Mouse (Mus musculus) testis, adult 2 months (tissue): ENCODE results near the gene Aip. TPM values are rescaled to one million over a fixed set of nuclear protein-coding genes. Genes with fewer than 3 reads are reported as not detected.

Experiments used
- H3K27ac ChIP-seq: fragments of 200-500 bp; 2 replicates; pipeline ENCODE4 v1.5.1; 2012; ENCODE audit warnings: low read depth, low read length; ENCODE audit not compliant: control insufficient read depth, insufficient read depth
- H3K27me3 ChIP-seq: fragments of 200-500 bp; 2 replicates; pipeline ENCODE4 v1.6.1; 2012; ENCODE audit warnings: mild to moderate bottlenecking, low read length, moderate library complexity; ENCODE audit not compliant: control insufficient read depth, insufficient read depth
- H3K36me3 ChIP-seq: fragments of 200-500 bp; 2 replicates; pipeline ENCODE4 v1.6.1; 2012; ENCODE audit warnings: mild to moderate bottlenecking, low read length; ENCODE audit not compliant: control insufficient read depth, insufficient read depth
- H3K4me1 ChIP-seq: fragments of 200-500 bp; 2 replicates; pipeline ENCODE4 v1.6.1; 2012; ENCODE audit warnings: low read length; ENCODE audit not compliant: control insufficient read depth, insufficient read depth
- H3K4me3 ChIP-seq: fragments of 200-500 bp; 2 replicates; pipeline ENCODE4 v1.5.1; 2012; ENCODE audit warnings: low read depth, mild to moderate bottlenecking, low read length, moderate library complexity, mixed read lengths; ENCODE audit not compliant: control insufficient read depth
- CTCF ChIP-seq: fragments of 200-500 bp; IDR thresholded peaks from 2 replicates; pipeline ENCODE4 v1.5.1; 2012; ENCODE audit warnings: low read depth, mild to moderate bottlenecking, inconsistent platforms, low read length, moderate library complexity; ENCODE audit not compliant: control insufficient read depth, insufficient read depth, insufficient replicate concordance
- POLR2A ChIP-seq: fragments of 200-500 bp; IDR thresholded peaks from 2 replicates; pipeline ENCODE4 v1.6.1; 2012; ENCODE audit warnings: low read depth, mild to moderate bottlenecking, inconsistent platforms, low read length, moderate library complexity; ENCODE audit not compliant: control insufficient read depth
- polyA plus RNA-seq: library from polyadenylated mRNA; depleted of rRNA; stranded (reverse); fragments of >200 nt; gene quantifications from 2 replicates; pipeline ENCODE4 v1.2.3, GENCODE M21; 2012

The Aip gene
- polyA plus RNA-seq, 1 experiment = 21.0 TPM

GRCm38 (mm10) chr19:4147022-4147405 lies 21.4 kb upstream of the Aip start:
- no peak overlapping the region for H3K27ac ChIP-seq
- H3K4me1 ChIP-seq = peaks cover 17% of the 10 kb centered on the region
- no peaks in the 10 kb centered on the region for H3K27me3 ChIP-seq
- no peaks in the 10 kb centered on the region for H3K36me3 ChIP-seq
- H3K4me3 ChIP-seq = no peak overlapping the region
- TF ChIP-seq POLR2A = no peak
- TF ChIP-seq CTCF = no peak

GRCm38 (mm10) chr19:4146366-4147021 lies 20.8 kb upstream of the Aip start:
- H3K4me3 ChIP-seq = no peak overlapping the region
- H3K27me3 ChIP-seq = no peaks in the 10 kb centered on the region
- peaks cover 17% of the 10 kb centered on the region for H3K4me1 ChIP-seq
- no peak for TF ChIP-seq POLR2A
- no peak for TF ChIP-seq CTCF
- H3K27ac ChIP-seq = no peak overlapping the region
- no peaks in the 10 kb centered on the region for H3K36me3 ChIP-seq

- Histone ChIP-seq H3K4me1 (peaks cover 17% of the 10 kb centered on the region), H3K4me3 (no peak overlapping the region), H3K27ac (no peak overlapping the region), H3K36me3 (no peaks in the 10 kb centered on the region), H3K27me3 (no peaks in the 10 kb centered on the region)
- TF ChIP-seq CTCF = no peak
- no peak for TF ChIP-seq POLR2A
Measured at GRCm38 (mm10) chr19:4145936-4146335, 20.3 kb upstream of the Aip start.

DNA sequence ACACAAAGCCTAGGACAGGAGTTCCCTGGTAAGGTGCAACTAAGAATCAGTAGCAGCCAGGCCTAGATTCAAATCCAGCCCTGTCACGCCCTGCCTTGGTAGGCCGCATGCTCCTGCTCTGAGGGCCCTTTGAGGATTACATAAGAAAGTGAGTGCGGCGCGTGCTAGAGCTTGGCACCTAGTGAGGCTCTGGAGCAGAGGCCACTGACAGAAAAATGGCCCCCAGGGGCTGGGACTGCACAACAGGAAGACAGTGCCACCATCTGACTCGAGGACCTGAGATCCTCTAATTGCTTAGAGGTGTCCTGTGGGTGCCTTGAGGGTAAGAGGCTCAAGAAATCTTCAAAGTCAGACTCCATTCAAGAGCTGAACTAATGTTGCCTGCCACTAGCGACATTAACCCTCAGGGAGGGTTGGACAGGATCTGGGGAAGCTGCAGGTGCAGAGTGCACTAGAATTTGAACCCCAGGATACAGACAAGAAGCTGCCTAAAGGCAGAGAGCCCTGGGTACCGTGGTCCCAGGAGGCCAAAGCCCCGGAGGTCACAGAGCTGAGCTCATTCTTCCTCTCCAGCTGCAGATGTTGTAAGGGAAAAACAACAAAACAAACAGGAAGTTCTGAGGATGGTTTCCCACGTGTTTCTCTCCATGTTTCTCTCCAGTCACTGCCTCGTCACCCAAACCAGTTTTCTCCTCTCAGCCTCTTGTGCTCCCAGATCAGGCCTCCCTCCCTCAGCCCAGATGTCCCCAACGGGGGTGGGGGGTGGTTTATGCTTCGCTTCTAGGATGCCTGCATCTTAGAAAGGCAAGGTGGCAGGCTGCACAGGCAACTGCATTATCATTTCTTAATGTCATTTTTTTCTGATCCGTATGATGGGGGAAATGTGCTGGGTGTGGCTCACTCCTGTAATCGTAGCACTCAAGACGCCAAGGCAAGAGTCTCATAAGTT lies 19.2 kb upstream of the Aip start:
- Histone ChIP-seq H3K27ac (no peak overlapping the region), H3K4me1 (peaks cover 14% of the 10 kb centered on the region), H3K27me3 (no peaks in the 10 kb centered on the region), H3K4me3 (no peak overlapping the region), H3K36me3 (no peaks in the 10 kb centered on the region)
- TF ChIP-seq POLR2A (no peak), CTCF (no peak)

- peaks cover 11% of the 10 kb centered on the region for H3K4me1 ChIP-seq
- H3K27me3 ChIP-seq = no peaks in the 10 kb centered on the region
- H3K27ac ChIP-seq = no peak within 1 kb of the TSS
- TF ChIP-seq POLR2A (no peak), CTCF (no peak)
- no peak within 1 kb of the TSS for H3K4me3 ChIP-seq
- H3K36me3 ChIP-seq = no peaks in the 10 kb centered on the region
Measured at GRCm38 (mm10) chr19:4143759-4144268, 18.2 kb upstream of the Aip start, which contains the start of gene Cabp4. Gene Cabp4, minus strand, starts transcription at chr19:4144033.

DNA sequence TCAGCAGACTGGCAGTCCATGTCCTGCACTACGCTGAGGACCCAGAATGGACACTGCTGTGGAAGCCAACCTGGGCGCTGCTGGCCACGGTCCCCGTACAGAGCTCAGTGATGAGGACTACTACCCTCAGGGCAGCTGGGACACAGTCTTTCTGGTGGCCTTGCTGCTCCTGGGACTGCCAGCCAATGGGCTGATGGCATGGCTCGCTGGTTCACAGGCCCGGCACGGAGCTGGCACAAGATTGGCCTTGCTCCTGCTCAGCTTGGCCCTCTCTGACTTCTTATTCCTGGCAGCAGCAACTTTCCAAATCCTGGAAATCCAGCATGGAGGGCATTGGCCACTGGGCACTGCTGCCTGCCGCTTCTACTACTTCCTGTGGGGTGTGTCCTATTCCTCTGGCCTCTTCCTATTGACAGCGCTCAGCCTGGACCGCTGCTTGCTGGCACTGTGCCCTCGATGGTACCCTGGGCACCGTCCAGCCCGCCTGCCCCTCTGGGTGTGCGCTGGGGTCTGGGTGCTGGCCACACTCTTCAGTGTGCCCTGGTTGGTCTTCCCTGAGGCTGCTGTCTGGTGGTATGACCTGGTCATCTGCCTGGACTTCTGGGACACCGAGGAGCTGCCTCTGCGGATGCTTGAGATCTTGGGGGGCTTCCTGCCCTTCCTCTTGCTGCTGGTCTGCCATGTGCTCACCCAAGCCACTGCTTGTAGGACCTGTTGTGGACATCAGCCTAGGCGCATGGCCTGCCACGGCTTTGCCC lies 16.9 kb upstream of the Aip start:
- peaks cover 7% of the 10 kb centered on the region for H3K4me1 ChIP-seq
- H3K36me3 ChIP-seq = no peaks in the 10 kb centered on the region
- no peak overlapping the region for H3K4me3 ChIP-seq
- no peaks in the 10 kb centered on the region for H3K27me3 ChIP-seq
- H3K27ac ChIP-seq = no peak overlapping the region
- no peak for TF ChIP-seq POLR2A
- TF ChIP-seq CTCF = no peak
